Mouse (Mus musculus) ES-Bruce4 (cell line): ENCODE measurements around the gene Ctsl.

Experiments used
- CTCF ChIP-seq: IDR thresholded peaks from one replicate; pipeline ENCODE4 v1.8.1; 2011; ENCODE audit warnings: low read depth, low read length
- EP300 ChIP-seq: IDR thresholded peaks from 2 replicates; pipeline ENCODE4 v1.6.1; 2011; ENCODE audit warnings: low read depth, low read length; ENCODE audit not compliant: insufficient read depth
- POLR2A ChIP-seq: IDR thresholded peaks from one replicate; pipeline ENCODE4 v1.8.1; 2011; ENCODE audit warnings: low read length; ENCODE audit not compliant: insufficient read depth

DNA sequence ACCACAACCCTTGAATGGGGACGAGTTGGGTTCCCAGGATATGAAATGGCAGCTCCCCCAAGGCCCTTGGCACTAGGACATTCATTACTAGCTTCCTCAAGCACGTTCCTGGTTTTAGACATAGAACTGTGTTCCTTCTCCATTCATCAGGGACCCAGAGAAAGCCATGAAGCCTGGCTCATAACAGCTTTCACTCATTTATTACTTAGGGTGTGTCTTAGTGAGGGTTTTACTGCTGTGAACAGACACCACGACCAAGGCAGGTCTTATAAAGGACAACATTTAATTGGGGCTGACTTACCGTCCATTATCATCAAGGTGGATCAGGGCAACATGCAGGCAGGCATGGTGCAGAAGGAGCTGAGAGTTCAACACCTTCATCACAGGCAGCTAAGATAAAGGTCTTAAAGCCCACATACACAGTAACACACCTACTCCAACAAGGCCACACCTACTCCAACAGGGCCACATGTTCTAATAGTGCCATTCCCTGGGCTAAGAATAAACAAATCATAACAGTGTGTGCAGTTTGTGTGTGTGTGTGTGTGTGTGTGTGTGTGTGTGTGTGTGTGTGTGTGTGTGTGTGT is 35.1 kb downstream of the Ctsl start:
- no peak for TF ChIP-seq CTCF
- TF ChIP-seq EP300 = no peak
- TF ChIP-seq POLR2A = no peak
